Mouse (Mus musculus) forebrain, postnatal 0 days (tissue): ENCODE results near the gene Cltrn. TPM values are rescaled to one million over a fixed set of nuclear protein-coding genes. Genes with fewer than 3 reads are reported as not detected.

ENCODE experiments used
- ATAC-seq: fragments of 200-750 bp; cut with Nextera tagmentation; 2 replicates; pipeline ENCODE4 v1.8.0; 2017; ENCODE audit warnings: mild to moderate bottlenecking, moderate library complexity
- DNase-seq: peaks from one replicate; pipeline ENCODE4 v3.0.0-alpha.2; 2015
- H3K27ac ChIP-seq: fragments of 300-500 bp; sonication (generic); 2 replicates; pipeline ENCODE4 v1.5.1; 2014; ENCODE audit warnings: low read depth, mild to moderate bottlenecking, antibody characterized with exemption, low read length, moderate library complexity, mixed read lengths
- H3K27me3 ChIP-seq: fragments of 300-500 bp; sonication (generic); 2 replicates; pipeline ENCODE4 v1.6.1; 2014; ENCODE audit warnings: mild to moderate bottlenecking, low read length, mixed read lengths; ENCODE audit not compliant: insufficient read depth
- H3K36me3 ChIP-seq: fragments of 300-500 bp; sonication (generic); 2 replicates; pipeline ENCODE4 v1.6.1; 2014; ENCODE audit warnings: mild to moderate bottlenecking, moderate library complexity; ENCODE audit not compliant: insufficient read depth
- H3K4me1 ChIP-seq: fragments of 300-500 bp; sonication (generic); 2 replicates; pipeline ENCODE4 v1.6.1; 2014; ENCODE audit warnings: antibody characterized with exemption; ENCODE audit not compliant: insufficient read depth
- H3K4me2 ChIP-seq: fragments of 300-500 bp; sonication (generic); 2 replicates; pipeline ENCODE4 v1.6.1; 2014; ENCODE audit warnings: low read depth, mild to moderate bottlenecking, moderate library complexity
- H3K4me3 ChIP-seq: fragments of 300-500 bp; sonication (generic); 2 replicates; pipeline ENCODE4 v1.5.1; 2014; ENCODE audit warnings: low read depth, low read length, mixed read lengths
- H3K9ac ChIP-seq: fragments of 300-500 bp; sonication (generic); 2 replicates; pipeline ENCODE4 v1.6.1; 2014; ENCODE audit warnings: mild to moderate bottlenecking
- H3K9me3 ChIP-seq: fragments of 300-500 bp; sonication (generic); 2 replicates; pipeline ENCODE4 v1.6.1; 2016; ENCODE audit warnings: low read length
- CTCF ChIP-seq: sonication (generic); IDR thresholded peaks from 2 replicates; pipeline ENCODE4 v1.5.1; 2016; ENCODE audit warnings: antibody characterized with exemption, control low read depth, low read depth
- WGBS: fragments of 180-500 bp; shearing (Covaris S2); extraction: QIAGEN DNeasy Blood & Tissue Kit; methylation state at CpG from one replicate; pipeline ENCODE4 v1.1.7; 2014; 5-methylcytosine and 5-hydroxymethylcytosine counted together
- polyA plus RNA-seq: library from polyadenylated mRNA; unstranded; fragments of >200 nt; fragmentation: Nextera tagmentation; extraction: Ambion mirVana; gene quantifications from 2 replicates; pipeline ENCODE4 v1.2.1, GENCODE M21; 2015
- total RNA-seq: library from RNA; depleted of rRNA; stranded (reverse); fragments of >200 nt; gene quantifications from 2 replicates; pipeline ENCODE4 v1.2.3, GENCODE M21; 2014; rRNA removed

Gene Cltrn
- not detected in 2 replicates for total RNA-seq
- polyA plus RNA-seq, result 0.16 and 0.29 TPM in 2 replicates

DNA sequence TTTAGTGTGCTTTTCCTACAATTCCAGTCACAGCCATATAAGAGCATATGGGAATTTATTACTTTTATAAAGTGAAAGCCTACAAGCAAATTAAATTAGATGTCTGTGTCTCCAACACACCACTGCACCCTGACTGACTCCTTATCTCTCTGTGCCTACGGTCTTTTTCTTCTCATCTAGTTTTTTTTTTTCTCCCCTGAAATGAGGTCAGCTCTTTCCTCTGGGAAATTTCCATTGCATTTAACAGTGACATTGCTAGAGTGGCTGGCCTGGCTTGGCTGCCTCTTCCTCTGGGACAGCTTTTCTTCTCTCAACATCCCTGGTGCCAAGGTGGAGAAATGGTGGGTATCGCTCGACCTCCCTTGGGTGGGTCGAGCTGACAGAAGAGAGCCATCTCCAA, at the start of gene Cltrn:
TSS of gene Cltrn (plus strand) at position 249 of the 400 bp plus-strand sequence.
- no peak for TF ChIP-seq CTCF
- Histone ChIP-seq H3K4me3 (no peak within 1 kb of the TSS), H3K4me1 (no peaks in the 10 kb centered on the region), H3K27ac (no peak within 1 kb of the TSS), H3K27me3 (no peaks in the 10 kb centered on the region), H3K9me3 (no peaks in the 10 kb centered on the region), H3K36me3 (no peaks in the 10 kb centered on the region), H3K9ac (no peak within 1 kb of the TSS), H3K4me2 (no peak within 1 kb of the TSS)
- ATAC-seq, result no peak
- 85% methylated on average over 4 of the region's 4 CpGs for WGBS
- no peak for DNase-seq

DNA sequence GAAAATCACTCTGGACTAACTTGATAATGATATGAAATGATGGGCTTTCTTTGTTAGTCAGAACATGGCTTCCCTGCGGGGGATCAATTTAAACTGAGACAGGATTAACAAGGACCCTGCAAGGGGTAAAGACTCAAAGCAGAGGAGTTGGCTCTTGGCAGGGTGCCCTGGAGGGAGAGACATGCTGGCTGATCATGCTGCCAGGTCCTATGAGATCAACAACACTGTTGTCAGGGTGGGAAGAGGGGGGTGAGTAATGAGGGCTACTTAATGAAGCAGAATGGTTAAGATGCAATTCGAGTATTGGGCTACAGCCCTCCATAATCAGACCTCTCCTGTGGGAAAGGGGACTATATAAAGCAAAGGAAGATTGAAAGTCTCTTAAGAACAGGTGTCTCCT, 49.7 kb upstream of the Cltrn start:
- H3K9ac ChIP-seq, result no peak overlapping the region
- H3K4me2 ChIP-seq, result no peak overlapping the region
- H3K27me3 ChIP-seq, result no peaks in the 10 kb centered on the region
- no peaks in the 10 kb centered on the region for H3K9me3 ChIP-seq
- WGBS, result 31% methylated on average over 2 of the region's 2 CpGs
- H3K36me3 ChIP-seq, result no peaks in the 10 kb centered on the region
- peak; percentile 5 for DNase-seq
- H3K4me3 ChIP-seq, result no peak overlapping the region
- H3K4me1 ChIP-seq, result no peaks in the 10 kb centered on the region
- peak; percentile 56 for ATAC-seq
- H3K27ac ChIP-seq, result no peak overlapping the region
- no peak for TF ChIP-seq CTCF

DNA sequence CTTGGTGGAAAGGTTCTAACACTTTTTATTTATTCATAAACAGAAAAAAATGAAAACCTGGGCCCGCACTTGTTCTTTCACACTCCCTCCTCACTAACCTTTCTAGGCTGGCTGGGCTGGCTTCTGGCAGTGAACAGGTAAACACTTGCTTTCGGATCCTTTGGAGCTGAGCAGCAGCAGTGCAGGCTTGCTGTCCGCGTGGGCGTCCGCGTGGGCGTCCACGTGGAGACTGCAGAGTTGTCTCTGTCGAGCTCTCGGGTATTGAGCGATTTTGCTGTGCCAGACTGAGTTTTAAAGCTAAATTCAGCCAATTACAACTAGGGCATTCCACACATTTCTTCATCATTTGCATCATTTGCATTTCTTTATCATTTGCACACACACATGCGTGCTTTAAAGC, 46.6 kb upstream of the Cltrn start:
- no peak overlapping the region for H3K27ac ChIP-seq
- no peaks in the 10 kb centered on the region for H3K9me3 ChIP-seq
- 68% methylated on average over 13 of the region's 13 CpGs for WGBS
- no peak overlapping the region for H3K4me2 ChIP-seq
- H3K27me3 ChIP-seq, result no peaks in the 10 kb centered on the region
- H3K4me3 ChIP-seq, result no peak overlapping the region
- H3K9ac ChIP-seq, result no peak overlapping the region
- no peaks in the 10 kb centered on the region for H3K36me3 ChIP-seq
- ATAC-seq, result no peak
- TF ChIP-seq CTCF, result no peak
- DNase-seq, result no peak
- no peaks in the 10 kb centered on the region for H3K4me1 ChIP-seq

DNA sequence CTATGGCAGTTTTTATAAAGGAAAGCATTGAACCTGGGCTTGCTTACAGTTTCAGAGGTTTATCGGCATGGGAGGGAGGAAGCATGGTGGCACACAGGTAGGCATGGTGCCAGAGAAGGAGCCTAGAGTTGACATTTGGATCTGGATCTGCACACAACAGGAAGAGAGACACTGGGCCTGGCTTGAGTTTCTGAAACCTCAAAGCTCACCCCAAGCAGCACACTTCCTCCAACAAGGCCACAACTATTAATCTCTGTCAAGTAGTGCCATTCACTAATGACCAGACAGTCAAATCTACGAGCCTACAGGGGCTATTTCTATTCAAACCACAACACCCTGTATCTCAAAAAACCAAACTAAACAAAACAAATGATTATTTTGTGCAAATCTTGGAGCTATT, 41.9 kb upstream of the Cltrn start:
- no peaks in the 10 kb centered on the region for H3K9me3 ChIP-seq
- no peak overlapping the region for H3K9ac ChIP-seq
- H3K27me3 ChIP-seq, result no peaks in the 10 kb centered on the region
- no peak overlapping the region for H3K27ac ChIP-seq
- 76% methylated on average over 2 of the region's 2 CpGs for WGBS
- DNase-seq, result no peak
- ATAC-seq, result no peak
- TF ChIP-seq CTCF, result no peak
- no peak overlapping the region for H3K4me2 ChIP-seq
- H3K4me3 ChIP-seq, result no peak overlapping the region
- no peaks in the 10 kb centered on the region for H3K4me1 ChIP-seq
- H3K36me3 ChIP-seq, result no peaks in the 10 kb centered on the region

DNA sequence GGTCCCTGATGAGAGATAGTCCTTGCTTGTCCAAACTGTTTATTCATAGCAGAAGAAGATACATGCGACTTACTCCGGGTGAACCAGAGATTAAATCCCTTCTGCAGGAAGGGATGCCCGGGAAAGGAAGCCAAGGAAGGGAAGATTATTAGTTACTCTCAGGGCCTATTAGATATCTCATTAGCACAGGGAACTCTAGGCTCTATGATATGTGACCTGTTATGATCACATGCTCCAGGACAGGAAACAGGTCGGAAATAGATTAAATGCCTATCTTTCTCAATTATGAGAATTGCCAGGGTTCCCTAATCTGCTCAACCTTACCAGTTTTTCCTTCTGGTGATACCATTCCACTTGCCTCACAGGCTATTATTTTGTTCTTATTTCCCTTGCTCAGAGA, 32.9 kb upstream of the Cltrn start:
- Histone ChIP-seq H3K27me3 (no peaks in the 10 kb centered on the region), H3K27ac (no peak overlapping the region), H3K36me3 (no peaks in the 10 kb centered on the region), H3K4me3 (no peak overlapping the region), H3K4me2 (no peak overlapping the region), H3K9ac (no peak overlapping the region), H3K4me1 (no peaks in the 10 kb centered on the region), H3K9me3 (no peaks in the 10 kb centered on the region)
- DNase-seq (no peak), ATAC-seq (no peak)
- 89% methylated on average over 4 of the region's 4 CpGs for WGBS
- TF ChIP-seq CTCF, result no peak

DNA sequence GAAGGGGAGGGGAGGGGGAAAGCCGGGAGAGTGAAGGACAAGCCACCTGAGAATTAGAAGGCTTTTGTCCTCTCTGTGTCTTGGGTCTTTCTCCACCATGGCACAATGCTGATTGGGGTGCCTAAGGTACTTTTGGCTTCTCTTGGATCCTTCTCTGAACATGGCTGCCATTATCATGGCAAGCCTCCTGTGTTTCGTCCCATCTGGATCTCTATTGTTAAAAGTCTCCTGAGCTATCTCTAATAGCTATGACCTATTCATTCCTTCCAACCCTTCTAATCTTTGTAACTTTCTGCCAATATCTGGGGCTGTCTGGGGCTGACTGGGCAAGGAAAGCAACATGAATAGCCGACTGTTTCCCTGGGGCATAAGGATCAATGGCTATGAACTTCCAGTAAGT, 30.1 kb upstream of the Cltrn start:
- Histone ChIP-seq H3K9ac (no peak overlapping the region), H3K4me1 (no peaks in the 10 kb centered on the region), H3K4me3 (no peak overlapping the region), H3K27me3 (no peaks in the 10 kb centered on the region), H3K9me3 (no peaks in the 10 kb centered on the region), H3K4me2 (no peak overlapping the region), H3K36me3 (no peaks in the 10 kb centered on the region), H3K27ac (no peak overlapping the region)
- DNase-seq (no peak), ATAC-seq (no peak)
- no peak for TF ChIP-seq CTCF
- WGBS, result 81% methylated on average over 3 of the region's 3 CpGs

DNA sequence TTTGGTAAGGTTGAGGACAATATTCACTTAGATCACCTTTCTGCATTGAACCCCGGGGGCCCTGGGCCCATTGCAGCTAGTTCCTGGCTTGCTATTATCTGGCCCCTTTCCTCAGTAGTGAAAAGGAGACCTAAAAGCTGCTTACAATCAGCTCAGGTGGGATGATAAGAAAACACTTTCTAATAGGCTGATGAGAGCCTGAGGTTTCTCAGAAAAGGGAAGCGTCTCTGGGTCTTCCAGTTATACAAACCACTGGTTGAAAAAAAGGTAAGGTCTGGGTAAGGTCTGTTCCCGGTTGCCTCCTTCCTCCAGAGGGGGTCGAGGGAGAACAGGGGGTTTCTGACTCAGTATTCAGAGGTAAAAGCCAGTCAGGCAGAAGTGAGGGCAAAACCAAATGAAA, 29.6 kb upstream of the Cltrn start:
- Histone ChIP-seq H3K36me3 (no peaks in the 10 kb centered on the region), H3K4me2 (no peak overlapping the region), H3K27ac (no peak overlapping the region), H3K27me3 (no peaks in the 10 kb centered on the region), H3K9me3 (no peaks in the 10 kb centered on the region), H3K4me3 (no peak overlapping the region), H3K4me1 (no peaks in the 10 kb centered on the region), H3K9ac (no peak overlapping the region)
- DNase-seq (no peak), ATAC-seq (no peak)
- TF ChIP-seq CTCF, result no peak
- WGBS, result 72% methylated on average over 4 of the region's 4 CpGs

DNA sequence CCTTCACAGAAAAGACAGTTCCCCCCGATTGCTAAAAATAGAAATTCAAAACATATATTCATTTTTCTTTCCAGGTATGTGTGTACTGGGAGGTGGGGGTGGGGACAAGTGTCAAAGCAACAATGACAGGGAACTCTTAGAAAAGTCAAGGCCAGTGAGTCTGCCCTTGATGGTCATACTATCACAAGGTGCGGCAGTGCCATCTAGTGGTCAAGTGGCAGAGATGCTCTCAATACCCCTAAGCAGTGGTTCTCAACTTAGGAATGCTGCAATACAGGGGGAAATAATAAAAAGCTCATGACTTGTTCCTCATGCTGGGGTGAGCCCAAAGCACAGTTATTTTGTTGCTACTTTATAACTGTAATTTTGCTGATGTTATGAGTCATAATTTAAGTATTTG, 22.4 kb upstream of the Cltrn start:
- ATAC-seq (peak; percentile 64), DNase-seq (peak; percentile 71)
- Histone ChIP-seq H3K4me2 (no peak overlapping the region), H3K27ac (no peak overlapping the region), H3K4me1 (no peaks in the 10 kb centered on the region), H3K4me3 (no peak overlapping the region), H3K9ac (no peak overlapping the region), H3K9me3 (no peaks in the 10 kb centered on the region), H3K36me3 (no peaks in the 10 kb centered on the region), H3K27me3 (no peaks in the 10 kb centered on the region)
- peak; percentile 79 for TF ChIP-seq CTCF
- WGBS, result 16% methylated on average over 2 of the region's 2 CpGs
